Mouse (Mus musculus) hindbrain, embryonic 14.5 days (tissue): ENCODE data around the gene Tmem260. TPM values are rescaled to one million over a fixed set of nuclear protein-coding genes. Genes with fewer than 3 reads are reported as not detected.
A peak's percentile ranks its signal among the peaks of the same experiment; 100 is the strongest.

Source experiments
- ATAC-seq: fragments of 200-750 bp; cut with Nextera tagmentation; 2 replicates; pipeline ENCODE4 v1.8.0; 2017; ENCODE audit warnings: moderate number of reproducible peaks, mild to moderate bottlenecking, moderate TSS enrichment, moderate library complexity; ENCODE audit not compliant: low FRiP score
- DNase-seq: peaks from one replicate; pipeline ENCODE4 v3.0.0-alpha.2; 2015; ENCODE audit warnings: low spot score
- H3K27ac ChIP-seq: fragments of 300-500 bp; sonication (generic); 2 replicates; pipeline ENCODE4 v1.5.1; 2014; ENCODE audit warnings: mild to moderate bottlenecking, moderate library complexity
- H3K27me3 ChIP-seq: fragments of 300-500 bp; sonication (generic); 2 replicates; pipeline ENCODE4 v1.6.1; 2014; ENCODE audit warnings: mild to moderate bottlenecking, low read length, mixed read lengths; ENCODE audit not compliant: control insufficient read depth, insufficient read depth
- H3K36me3 ChIP-seq: fragments of 300-500 bp; sonication (generic); replicated peaks from 2 replicates; pipeline ENCODE4 v1.6.1; 2014; ENCODE audit not compliant: control insufficient read depth, insufficient read depth
- H3K4me1 ChIP-seq: fragments of 300-500 bp; sonication (generic); replicated peaks from 2 replicates; pipeline ENCODE4 v1.6.1; 2014; ENCODE audit warnings: antibody characterized with exemption, low read length, mixed read lengths; ENCODE audit not compliant: control insufficient read depth, insufficient read depth
- H3K4me2 ChIP-seq: fragments of 300-500 bp; sonication (generic); replicated peaks from 2 replicates; pipeline ENCODE4 v1.6.1; 2014; ENCODE audit warnings: mild to moderate bottlenecking, moderate library complexity
- H3K4me3 ChIP-seq: fragments of 300-500 bp; sonication (generic); replicated peaks from 2 replicates; pipeline ENCODE4 v1.5.1; 2014; ENCODE audit warnings: mild to moderate bottlenecking, low read length
- H3K9ac ChIP-seq: fragments of 300-500 bp; sonication (generic); 2 replicates; pipeline ENCODE4 v1.6.1; 2014
- H3K9me3 ChIP-seq: fragments of 300-500 bp; sonication (generic); 2 replicates; pipeline ENCODE4 v1.6.1; 2016; ENCODE audit warnings: low read length; ENCODE audit not compliant: control insufficient read depth
- WGBS: fragments of 180-500 bp; shearing (Covaris S2); extraction: QIAGEN DNeasy Blood & Tissue Kit; methylation state at CpG from one replicate; pipeline ENCODE4 v1.1.7; 2014; 5-methylcytosine and 5-hydroxymethylcytosine counted together
- polyA plus RNA-seq: library from polyadenylated mRNA; unstranded; fragments of >200 nt; fragmentation: Nextera tagmentation; extraction: Ambion mirVana; gene quantifications from 2 replicates; pipeline ENCODE4 v1.2.1, GENCODE M21; 2014

Tmem260 gene
- polyA plus RNA-seq, result 20.4 TPM in 2 replicates

DNA sequence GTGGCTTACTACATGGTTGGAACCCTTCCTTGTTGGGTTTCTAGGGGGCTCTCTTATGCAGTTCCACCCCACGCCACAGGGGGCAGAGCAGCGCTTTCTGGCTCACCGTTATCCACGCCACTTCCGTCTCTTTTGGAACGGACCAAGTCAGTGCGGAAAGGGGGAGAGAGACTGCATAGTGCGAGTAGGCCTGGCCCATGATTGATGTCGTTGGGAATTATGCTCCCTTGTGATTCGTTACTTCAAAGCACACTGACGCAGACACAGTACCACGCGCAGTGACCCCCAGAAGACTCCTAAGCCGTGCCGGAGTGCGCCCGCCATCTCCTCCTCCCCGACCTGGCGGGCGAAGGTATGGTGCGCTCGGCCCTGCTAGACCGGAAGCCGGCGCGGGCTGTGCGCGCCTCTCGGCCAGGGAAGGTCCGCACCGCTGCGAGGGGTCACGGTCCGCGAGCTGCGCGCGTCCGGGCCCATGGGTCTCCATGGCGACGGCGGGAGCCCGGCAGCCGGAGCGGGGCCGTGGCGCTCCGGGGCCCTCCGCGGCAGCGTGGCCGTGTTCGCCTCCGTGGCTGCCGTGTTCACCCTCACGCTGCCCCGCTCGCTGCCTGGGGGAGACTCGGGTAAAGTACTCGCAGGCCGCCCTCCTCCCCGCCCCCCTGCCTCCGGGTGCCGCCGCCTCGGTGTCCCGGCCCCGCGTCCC lies at the start of gene Tmem260:
Gene Tmem260, plus strand, starts transcription at position 141 of the 700 bp plus-strand sequence.
- Histone ChIP-seq H3K9me3 (no peaks in the 10 kb centered on the region), H3K27me3 (no peaks in the 10 kb centered on the region), H3K36me3 (no peaks in the 10 kb centered on the region), H3K27ac (peak within 1 kb of the TSS; percentile 95), H3K9ac (peak within 1 kb of the TSS; percentile 94), H3K4me1 (peaks cover 15% of the 10 kb centered on the region), H3K4me3 (peak within 1 kb of the TSS; percentile 97), H3K4me2 (peak within 1 kb of the TSS; percentile 78)
- DNase-seq (peak; percentile 98), ATAC-seq (peak; percentile 99)
- under 1% methylated on average over 69 of the region's 69 CpGs for WGBS

DNA sequence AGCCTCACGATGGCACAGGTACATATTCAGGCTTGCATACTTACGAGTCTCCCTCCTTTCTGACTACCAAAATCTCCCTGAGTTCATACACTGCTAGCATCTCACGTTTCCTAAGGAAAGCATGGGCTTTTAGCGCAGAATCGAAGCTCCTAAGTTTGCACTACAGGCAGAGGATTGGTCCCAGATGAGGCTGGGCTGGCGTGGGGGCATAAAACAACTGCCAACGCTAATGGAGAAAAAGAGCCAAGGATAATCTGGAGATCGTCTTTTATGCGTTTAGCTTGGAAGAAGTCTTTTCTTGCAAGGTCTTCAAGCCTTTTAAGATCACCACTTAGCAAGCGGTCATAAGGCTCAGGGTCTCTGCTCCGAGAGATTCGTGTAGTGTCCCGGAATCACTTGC lies 39.8 kb upstream of the Tmem260 start:
- Histone ChIP-seq H3K4me2 (no peak overlapping the region), H3K4me3 (no peak overlapping the region), H3K27me3 (no peaks in the 10 kb centered on the region), H3K9ac (no peak overlapping the region), H3K4me1 (no peaks in the 10 kb centered on the region), H3K9me3 (no peaks in the 10 kb centered on the region), H3K27ac (no peak overlapping the region), H3K36me3 (no peaks in the 10 kb centered on the region)
- DNase-seq (no peak), ATAC-seq (no peak)
- WGBS, result 92% methylated on average over 13 of the region's 13 CpGs

DNA sequence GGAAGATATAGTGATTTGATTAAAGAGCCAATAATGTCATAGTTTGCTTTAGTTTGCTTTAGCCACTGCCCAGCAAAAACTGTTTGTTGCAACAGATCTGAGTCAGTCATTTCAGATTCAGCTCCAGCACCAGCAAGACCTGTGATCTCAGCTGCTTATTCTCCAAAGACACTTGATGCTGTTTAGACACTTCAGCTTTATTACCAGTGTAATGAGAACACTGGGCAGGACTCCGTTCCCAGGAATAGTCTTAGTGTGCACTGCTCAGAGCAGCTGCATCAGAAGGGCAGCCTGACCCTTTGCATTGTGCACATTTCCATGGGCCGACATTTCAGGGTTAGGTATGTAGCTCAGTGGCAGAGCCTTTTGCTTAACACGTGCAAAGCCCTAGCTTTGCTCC lies 28.9 kb upstream of the Tmem260 start:
- Histone ChIP-seq H3K9ac (no peak overlapping the region), H3K4me3 (no peak overlapping the region), H3K9me3 (no peaks in the 10 kb centered on the region), H3K4me1 (peaks cover 4% of the 10 kb centered on the region; the same call in 1 of the 2 replicates), H3K36me3 (no peaks in the 10 kb centered on the region), H3K27me3 (no peaks in the 10 kb centered on the region), H3K27ac (no peak overlapping the region), H3K4me2 (no peak overlapping the region)
- 66% methylated on average over 3 of the region's 3 CpGs for WGBS
- ATAC-seq (no peak), DNase-seq (no peak)

DNA sequence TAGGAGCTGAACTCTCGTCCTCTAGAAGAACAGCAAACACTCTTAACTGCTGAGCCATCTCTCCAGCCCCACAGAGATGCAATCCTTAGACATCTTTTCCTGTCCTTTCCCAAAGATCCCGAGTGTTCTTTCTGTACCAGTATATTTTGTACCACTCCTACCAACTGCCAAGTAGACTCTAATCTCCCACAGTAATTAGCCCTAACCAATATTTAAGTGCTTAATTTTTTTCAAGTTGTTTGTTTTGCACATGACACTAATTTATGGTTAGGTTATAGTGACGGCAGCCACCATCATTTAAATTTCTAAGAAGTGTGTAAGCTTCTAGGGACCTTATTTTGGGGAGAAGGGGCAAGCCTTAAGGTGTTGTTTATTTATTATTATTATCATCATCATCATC lies 27.7 kb upstream of the Tmem260 start:
- WGBS, result 65% methylated on average over 3 of the region's 3 CpGs
- no peaks in the 10 kb centered on the region for H3K9me3 ChIP-seq

DNA sequence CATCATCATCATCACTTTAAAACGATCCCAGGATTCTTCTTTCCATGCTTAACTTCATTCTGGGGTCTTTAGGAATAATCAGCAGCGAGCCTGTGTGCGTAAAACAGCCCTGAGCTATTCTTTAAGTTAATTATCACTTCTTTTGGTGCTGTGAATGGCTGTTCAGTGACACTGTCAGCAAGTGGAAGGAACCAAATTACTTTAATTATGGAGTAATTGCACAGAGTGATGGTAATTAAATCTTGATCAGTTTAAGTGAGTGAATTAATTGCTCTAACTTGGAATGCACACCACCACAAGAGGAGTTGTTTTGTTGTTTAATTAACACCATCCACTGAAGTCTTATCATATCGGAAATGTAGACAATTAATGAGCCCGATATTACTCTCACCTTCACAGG lies 27.3 kb upstream of the Tmem260 start:
- Histone ChIP-seq H3K9ac (no peak overlapping the region), H3K9me3 (no peaks in the 10 kb centered on the region), H3K4me3 (no peak overlapping the region), H3K36me3 (no peaks in the 10 kb centered on the region), H3K27me3 (no peaks in the 10 kb centered on the region), H3K4me1 (peaks cover 4% of the 10 kb centered on the region; the same call in 1 of the 2 replicates), H3K4me2 (no peak overlapping the region), H3K27ac (no peak overlapping the region)
- no peak for DNase-seq
- WGBS, result 65% methylated on average over 5 of the region's 5 CpGs
- peak; percentile 53 for ATAC-seq

More for the DNA sequence above, 27.7 kb upstream of the Tmem260 start:
- Histone ChIP-seq H3K4me3 (no peak overlapping the region), H3K27ac (no peak overlapping the region), H3K4me2 (no peak overlapping the region), H3K27me3 (no peaks in the 10 kb centered on the region), H3K4me1 (peaks cover 4% of the 10 kb centered on the region; the same call in 1 of the 2 replicates), H3K9ac (no peak overlapping the region), H3K36me3 (no peaks in the 10 kb centered on the region)
- ATAC-seq (no peak), DNase-seq (no peak)

DNA sequence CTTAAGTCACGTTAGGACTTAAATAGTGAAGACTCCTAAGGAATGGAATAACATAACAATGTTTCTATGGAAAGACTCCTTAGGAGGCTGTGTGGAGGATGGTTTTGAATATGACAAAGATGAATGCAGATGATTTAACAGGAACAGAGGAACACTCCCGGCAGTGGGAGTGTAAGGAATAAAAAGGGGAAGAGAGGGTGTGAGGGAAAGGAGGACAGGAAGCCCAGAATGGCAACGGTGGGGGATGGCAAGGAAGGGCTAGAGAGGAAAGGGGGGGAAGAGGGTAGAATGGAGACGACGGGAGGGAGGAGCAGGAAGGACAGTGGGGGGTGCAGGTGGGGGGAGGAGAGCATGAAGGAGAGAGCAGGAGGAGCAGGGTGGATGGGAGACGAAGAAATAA lies 24.4 kb upstream of the Tmem260 start:
- no peak overlapping the region for H3K4me2 ChIP-seq

DNA sequence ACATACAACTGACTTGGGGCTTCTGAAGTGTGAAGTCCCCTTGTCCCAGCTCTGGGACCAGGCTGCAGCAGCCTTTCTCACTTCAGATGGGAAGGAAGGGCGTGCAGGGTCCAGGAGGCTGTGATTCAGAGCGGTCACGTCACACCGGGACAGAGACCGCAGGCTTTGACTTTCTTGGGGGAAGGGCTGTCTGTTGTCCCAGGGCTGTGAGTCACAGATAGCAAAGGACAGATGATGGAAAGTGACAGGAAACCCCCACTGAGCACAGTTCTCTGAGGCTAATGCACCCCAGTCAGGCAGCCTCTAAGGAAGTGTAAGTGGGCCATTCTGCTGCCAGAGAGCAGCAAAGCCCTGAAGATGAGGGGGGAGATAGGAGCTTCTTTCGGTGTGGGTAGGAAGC lies 23.9 kb upstream of the Tmem260 start:
- WGBS, result 19% methylated on average over 6 of the region's 6 CpGs
- no peak for ATAC-seq

More for the DNA sequence above, 24.4 kb upstream of the Tmem260 start:
- H3K4me3 ChIP-seq, result no peak overlapping the region
- WGBS, result 12% methylated on average over 6 of the region's 6 CpGs
- peaks cover 4% of the 10 kb centered on the region; the same call in 1 of the 2 replicates for H3K4me1 ChIP-seq
- H3K9ac ChIP-seq, result no peak overlapping the region
- H3K27ac ChIP-seq, result no peak overlapping the region
- ATAC-seq (no peak), DNase-seq (no peak)
- no peaks in the 10 kb centered on the region for H3K36me3 ChIP-seq
- no peaks in the 10 kb centered on the region for H3K9me3 ChIP-seq
- no peaks in the 10 kb centered on the region for H3K27me3 ChIP-seq

DNA sequence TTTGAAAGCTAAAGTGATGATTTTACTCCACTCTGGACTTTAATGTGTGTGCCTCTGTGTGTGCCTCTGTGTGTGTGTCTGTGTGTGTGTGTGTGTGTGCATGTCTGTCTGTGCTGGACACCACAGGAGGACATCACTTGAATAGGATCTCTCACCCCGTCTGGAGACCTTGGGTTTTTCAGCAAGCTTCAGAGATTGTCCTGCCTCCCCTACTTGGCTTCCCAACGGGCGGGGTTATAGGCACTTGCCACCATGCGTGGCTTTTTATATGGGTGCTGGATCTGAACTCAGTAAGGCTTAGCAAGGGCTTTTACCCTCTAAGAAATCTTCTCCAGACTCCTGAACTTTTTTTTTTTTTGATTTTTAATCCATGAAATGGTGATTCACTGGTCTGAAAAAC lies 23.5 kb upstream of the Tmem260 start:
- ATAC-seq, result no peak
- WGBS, result 46% methylated on average over 4 of the region's 4 CpGs

More for the DNA sequence above, 23.9 kb upstream of the Tmem260 start:
- H3K36me3 ChIP-seq, result no peaks in the 10 kb centered on the region
- H3K4me1 ChIP-seq, result peaks cover 4% of the 10 kb centered on the region; the same call in 1 of the 2 replicates
- no peak overlapping the region for H3K9ac ChIP-seq
- H3K9me3 ChIP-seq, result no peaks in the 10 kb centered on the region
- no peak for DNase-seq
- H3K27ac ChIP-seq, result no peak overlapping the region
- peak overlapping the region; percentile 22; the same call in 1 of the 2 replicates for H3K4me2 ChIP-seq
- no peak overlapping the region for H3K4me3 ChIP-seq
- H3K27me3 ChIP-seq, result no peaks in the 10 kb centered on the region

DNA sequence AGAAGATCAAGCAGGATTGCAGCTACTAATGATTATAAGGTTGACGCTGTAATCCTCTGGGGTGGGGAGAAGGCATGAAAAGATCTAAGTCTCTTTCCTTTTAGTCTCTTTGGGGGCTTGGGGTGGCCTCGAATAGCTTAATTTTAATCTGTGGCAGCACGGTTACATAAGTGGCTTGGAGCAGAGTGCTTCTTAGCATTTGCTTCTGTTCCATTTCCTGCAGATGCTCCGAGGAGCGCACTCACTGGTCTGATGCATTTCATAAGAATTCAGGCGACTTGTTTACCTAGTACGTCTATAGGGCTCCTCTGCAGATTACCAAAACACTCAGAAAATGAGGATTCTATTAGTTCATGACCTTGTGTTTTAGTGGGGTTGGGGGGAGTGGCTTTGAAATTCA lies 23.0 kb upstream of the Tmem260 start:
- H3K36me3 ChIP-seq, result no peaks in the 10 kb centered on the region
- peaks cover 4% of the 10 kb centered on the region; the same call in 1 of the 2 replicates for H3K4me1 ChIP-seq
- DNase-seq, result no peak
- H3K4me2 ChIP-seq, result no peak overlapping the region
- no peak overlapping the region for H3K9ac ChIP-seq
- H3K27ac ChIP-seq, result no peak overlapping the region
- no peak for ATAC-seq
- H3K4me3 ChIP-seq, result no peak overlapping the region
- 68% methylated on average over 7 of the region's 7 CpGs for WGBS
- no peaks in the 10 kb centered on the region for H3K9me3 ChIP-seq
- H3K27me3 ChIP-seq, result no peaks in the 10 kb centered on the region

More for the DNA sequence above, 23.5 kb upstream of the Tmem260 start:
- no peak for DNase-seq
- Histone ChIP-seq H3K9ac (no peak overlapping the region), H3K36me3 (no peaks in the 10 kb centered on the region), H3K4me2 (no peak overlapping the region), H3K9me3 (no peaks in the 10 kb centered on the region), H3K27me3 (no peaks in the 10 kb centered on the region), H3K4me3 (no peak overlapping the region), H3K27ac (no peak overlapping the region), H3K4me1 (peaks cover 4% of the 10 kb centered on the region; the same call in 1 of the 2 replicates)
